Comparison of ENCODE assay signal across 19 mouse cellular contexts in the genomic region with DNA sequence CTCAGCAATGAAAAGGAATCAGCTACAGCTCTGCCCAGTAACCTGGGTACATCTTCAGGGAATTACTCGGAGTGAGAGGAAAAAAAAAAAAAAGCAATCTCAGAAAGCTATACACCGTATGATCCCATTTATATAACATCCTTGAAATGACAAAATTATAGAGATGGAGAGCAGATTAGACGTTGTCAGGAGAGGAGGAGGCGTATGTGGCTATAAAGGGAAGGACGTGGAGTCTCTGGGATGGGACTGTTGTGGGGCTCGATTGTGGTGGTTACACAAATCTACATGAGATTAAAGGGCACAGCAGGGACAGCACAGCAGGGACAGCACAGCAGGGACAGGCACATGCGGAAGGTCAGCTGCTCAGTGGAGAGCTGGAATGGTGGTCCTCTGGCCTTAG. TPM values are rescaled to one million over a fixed set of nuclear protein-coding genes. Genes with fewer than 3 reads are reported as not detected.
"Had no signal": no experiment of that assay in that cellular context is flagged by ENCODE, and none has a peak within 500 bp of the region (broad histone marks: within the 10 kb centered on the region; RNA-seq: fewer than 3 reads in every experiment).

No protein-coding gene starts in this region.

- H3K27me3 ChIP-seq: limb, embryonic 15.5 days had no signal

- H3K27ac ChIP-seq: limb, embryonic 15.5 days; liver, embryonic 14.5 days; midbrain, embryonic 10.5 days; midbrain, embryonic 13.5 days had no signal

- H3K36me3 ChIP-seq: limb, embryonic 12.5 days; limb, embryonic 15.5 days; midbrain, embryonic 10.5 days; midbrain, embryonic 13.5 days had no signal

- H3K9ac ChIP-seq: limb, embryonic 12.5 days; limb, embryonic 15.5 days; liver, embryonic 14.5 days; liver, postnatal 0 days; lung, embryonic 14.5 days; midbrain, embryonic 13.5 days had no signal

- H3K4me2 ChIP-seq: limb, embryonic 12.5 days; limb, embryonic 15.5 days; liver, embryonic 11.5 days; lung, embryonic 14.5 days; midbrain, embryonic 13.5 days had no signal

- H3K4me3 ChIP-seq: limb, embryonic 12.5 days; limb, embryonic 15.5 days; midbrain, embryonic 10.5 days; midbrain, embryonic 13.5 days had no signal

- H3K9me3 ChIP-seq: limb, embryonic 12.5 days; limb, embryonic 15.5 days; midbrain, embryonic 10.5 days; midbrain, embryonic 13.5 days had no signal

- DNase-seq: kidney, adult 11 months; kidney, adult 8-10 months; liver, postnatal 0 days; lung, embryonic 14.5 days; lung, postnatal 10 days; lung, postnatal 4 days; thymus, adult 18-20 months; thymus, postnatal 36 days had no signal

- ATAC-seq: liver, postnatal 0 days; midbrain, embryonic 13.5 days; midbrain, embryonic 16.5 days had no signal

RNA-seq across cellular contexts. Expression of gene Zbp1, which starts 30.1 kb away (rescaled TPM):
- total RNA-seq: layer of hippocampus, postnatal 25 days; left cerebral cortex, adult 18-20 months; left cerebral cortex, postnatal 36 days had no signal
- polyA plus RNA-seq: limb, embryonic 12.5 days; liver, embryonic 11.5 days; midbrain, embryonic 16.5 days; neural tube, embryonic 11.5 days had no signal
